Mouse (Mus musculus) liver, embryonic 15.5 days (tissue): Measurements from ENCODE around the gene 1700013G24Rik. TPM values are rescaled to one million over a fixed set of nuclear protein-coding genes. Genes with fewer than 3 reads are reported as not detected.

Experiments used
- ATAC-seq: fragments of 200-750 bp; cut with Nextera tagmentation; 2 replicates; pipeline ENCODE4 v1.8.0; 2017; ENCODE audit warnings: moderate number of reproducible peaks, mild to moderate bottlenecking, moderate library complexity; ENCODE audit not compliant: insufficient read depth
- H3K27ac ChIP-seq: fragments of 300-500 bp; sonication (generic); replicated peaks from 2 replicates; pipeline ENCODE4 v1.5.1; 2015; ENCODE audit warnings: mild to moderate bottlenecking, inconsistent platforms
- H3K27me3 ChIP-seq: fragments of 300-500 bp; sonication (generic); 2 replicates; pipeline ENCODE4 v1.6.1; 2015; ENCODE audit warnings: mild to moderate bottlenecking, inconsistent platforms
- H3K36me3 ChIP-seq: fragments of 300-500 bp; sonication (generic); replicated peaks from 2 replicates; pipeline ENCODE4 v1.6.1; 2015; ENCODE audit warnings: moderate library complexity, mild to moderate bottlenecking, inconsistent platforms
- H3K4me1 ChIP-seq: fragments of 300-500 bp; sonication (generic); replicated peaks from 2 replicates; pipeline ENCODE4 v1.6.1; 2015; ENCODE audit warnings: inconsistent platforms
- H3K4me2 ChIP-seq: fragments of 300-500 bp; sonication (generic); 2 replicates; pipeline ENCODE4 v1.6.1; 2015; ENCODE audit warnings: moderate library complexity, mild to moderate bottlenecking, inconsistent platforms
- H3K4me3 ChIP-seq: fragments of 300-500 bp; sonication (generic); replicated peaks from 2 replicates; pipeline ENCODE4 v1.5.1; 2015; ENCODE audit warnings: mild to moderate bottlenecking, inconsistent platforms
- H3K9ac ChIP-seq: fragments of 300-500 bp; sonication (generic); 2 replicates; pipeline ENCODE4 v1.6.1; 2015; ENCODE audit warnings: moderate library complexity, mild to moderate bottlenecking, inconsistent platforms
- H3K9me3 ChIP-seq: fragments of 300-500 bp; sonication (generic); replicated peaks from 2 replicates; pipeline ENCODE4 v1.6.1; 2016; ENCODE audit warnings: inconsistent platforms
- WGBS: fragments of 180-500 bp; shearing (Covaris S2); methylation state at CpG from one replicate; pipeline ENCODE4 v1.1.7; 2015; ENCODE audit warnings: mixed read lengths; ENCODE audit not compliant: insufficient replicate concordance; 5-methylcytosine and 5-hydroxymethylcytosine counted together
- polyA plus RNA-seq: library from polyadenylated mRNA; unstranded; fragments of >200 nt; fragmentation: Nextera tagmentation; extraction: Ambion mirVana; gene quantifications from 2 replicates; pipeline ENCODE4 v1.2.1, GENCODE M21; 2015

Gene 1700013G24Rik
- polyA plus RNA-seq, 1 experiment from 2014 or later: not detected

- H3K9ac ChIP-seq: no peak overlapping the region
- no peaks in the 10 kb centered on the region for H3K9me3 ChIP-seq
- H3K4me2 ChIP-seq: no peak overlapping the region
- no peak overlapping the region for H3K27ac ChIP-seq
- H3K4me1 ChIP-seq: peaks cover 38% of the 10 kb centered on the region
- no peaks in the 10 kb centered on the region for H3K36me3 ChIP-seq
- H3K27me3 ChIP-seq: no peaks in the 10 kb centered on the region
- H3K4me3 ChIP-seq: no peak overlapping the region
- ATAC-seq: no peak
- WGBS: 84% methylated on average over 4 of the region's 4 CpGs
These were observed 11.8 kb upstream of the 1700013G24Rik start for GRCm38 (mm10) chr4:137441332-137441731.

- Histone ChIP-seq H3K4me2 (peak overlapping the region; percentile 13), H3K36me3 (no peaks in the 10 kb centered on the region), H3K9me3 (no peaks in the 10 kb centered on the region), H3K4me3 (no peak overlapping the region), H3K27ac (no peak overlapping the region), H3K27me3 (no peaks in the 10 kb centered on the region), H3K9ac (no peak overlapping the region), H3K4me1 (peaks cover 48% of the 10 kb centered on the region)
- 28% methylated on average over 5 of the region's 5 CpGs for WGBS
- ATAC-seq: no peak
These were observed 9.5 kb upstream of the 1700013G24Rik start for GRCm38 (mm10) chr4:137443625-137444024.

- Histone ChIP-seq H3K36me3 (no peaks in the 10 kb centered on the region), H3K9ac (no peak overlapping the region), H3K27me3 (no peaks in the 10 kb centered on the region), H3K4me1 (peaks cover 54% of the 10 kb centered on the region), H3K27ac (no peak overlapping the region), H3K9me3 (no peaks in the 10 kb centered on the region), H3K4me3 (no peak overlapping the region), H3K4me2 (no peak overlapping the region)
- WGBS: 79% methylated on average over 4 of the region's 4 CpGs
- ATAC-seq: no peak
These were observed 7.2 kb upstream of the 1700013G24Rik start for GRCm38 (mm10) chr4:137445881-137446280.

DNA sequence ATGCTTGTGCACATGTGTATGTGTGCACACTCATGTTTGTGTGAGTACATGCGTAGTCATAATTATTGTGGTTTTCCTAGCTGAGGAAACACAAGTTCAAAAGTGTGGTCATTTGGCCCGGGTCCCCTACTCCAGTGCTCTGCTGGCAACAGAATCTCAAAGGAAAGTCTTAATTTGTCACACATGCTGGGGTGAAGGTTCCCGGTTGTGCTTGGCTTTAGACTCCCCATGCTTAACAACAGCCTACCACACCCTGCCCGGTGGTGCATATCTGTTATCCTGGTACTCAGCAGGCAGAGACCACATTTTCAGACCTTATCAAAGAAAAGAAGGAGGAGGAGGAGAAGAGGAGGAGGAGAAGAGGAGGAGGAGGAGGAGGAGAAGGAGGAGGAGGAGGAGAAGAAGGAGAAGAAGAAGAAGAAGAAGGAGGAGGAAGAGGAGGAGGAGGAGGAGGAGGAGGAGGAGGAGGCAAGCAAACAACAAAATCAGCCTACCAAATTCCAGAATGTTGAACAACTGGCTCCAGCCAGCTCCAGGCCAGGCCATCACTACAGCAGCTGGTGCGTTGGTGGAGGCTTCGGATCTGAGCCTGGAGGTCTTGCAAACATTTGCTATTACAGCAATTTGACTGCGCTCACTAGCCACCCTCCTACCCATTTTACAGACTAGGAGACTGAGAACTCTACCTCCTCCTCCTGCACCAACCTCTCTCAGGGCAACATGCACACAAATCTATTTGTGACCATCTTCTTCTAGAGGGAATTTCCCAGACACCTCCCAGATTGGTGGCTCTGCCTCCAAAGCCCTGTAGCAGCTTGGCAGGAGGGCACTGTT is 5.5 kb upstream of the 1700013G24Rik start:
- Histone ChIP-seq H3K36me3 (no peaks in the 10 kb centered on the region), H3K27me3 (no peaks in the 10 kb centered on the region), H3K4me3 (no peak overlapping the region), H3K4me1 (peaks cover 54% of the 10 kb centered on the region), H3K27ac (peak overlapping the region; percentile 74), H3K9me3 (no peaks in the 10 kb centered on the region), H3K9ac (0 out of 2 replicates have a peak overlapping the region, but pooled peaks have one; percentile 0), H3K4me2 (peak overlapping the region; percentile 45; the same call in 1 of the 2 replicates)
- WGBS: 48% methylated on average over 7 of the region's 7 CpGs
- peak; percentile 87 for ATAC-seq

DNA sequence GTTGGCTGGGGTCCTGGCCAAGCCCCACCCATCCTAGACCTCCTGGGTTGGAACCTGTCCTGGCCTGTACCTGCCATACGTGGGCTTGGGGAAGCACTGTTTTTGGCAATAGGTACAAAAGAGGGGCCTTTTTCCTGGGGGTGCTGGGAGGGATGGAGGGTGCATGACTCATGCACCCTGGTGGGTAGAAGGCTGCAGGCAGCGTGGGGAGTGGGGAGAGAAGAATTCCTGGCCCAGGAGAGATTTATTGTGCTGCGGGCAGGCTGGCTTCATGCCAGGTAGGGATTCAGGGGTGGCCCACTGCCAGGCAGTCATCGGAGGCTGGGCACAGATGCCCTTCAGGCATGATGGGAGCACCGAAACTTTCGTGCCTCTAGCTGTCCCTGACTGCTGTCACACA is 4.9 kb upstream of the 1700013G24Rik start:
- Histone ChIP-seq H3K36me3 (no peaks in the 10 kb centered on the region), H3K4me2 (no peak overlapping the region), H3K9me3 (no peaks in the 10 kb centered on the region), H3K4me1 (peaks cover 54% of the 10 kb centered on the region), H3K4me3 (no peak overlapping the region), H3K9ac (0 out of 2 replicates have a peak overlapping the region, but pooled peaks have one; percentile 0), H3K27me3 (no peaks in the 10 kb centered on the region), H3K27ac (peak overlapping the region; percentile 74; the same call in 1 of the 2 replicates)
- 60% methylated on average over 6 of the region's 6 CpGs for WGBS
- ATAC-seq: no peak

DNA sequence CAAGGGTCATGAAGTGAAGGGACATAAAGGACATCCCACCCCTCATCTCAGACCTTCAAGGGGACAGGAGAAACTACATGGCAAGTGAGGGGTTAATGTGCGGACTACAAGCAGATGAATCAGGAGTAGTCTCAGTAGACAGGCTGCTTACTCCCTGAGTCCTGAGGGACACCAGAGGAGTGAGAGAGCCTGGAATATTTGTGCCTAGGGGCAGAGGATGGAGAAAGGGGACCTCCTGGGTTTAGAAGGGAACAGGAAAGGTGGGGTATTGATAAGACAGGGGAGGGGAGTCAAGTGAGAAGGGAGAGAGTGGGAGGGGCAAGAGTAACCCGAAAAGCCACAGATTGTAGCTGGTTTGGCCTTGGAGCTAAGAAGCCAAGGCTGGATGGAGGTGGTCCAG is 4.4 kb upstream of the 1700013G24Rik start:
- 0 out of 2 replicates have a peak overlapping the region, but pooled peaks have one; percentile 38 for H3K27ac ChIP-seq
- 0 out of 2 replicates have a peak overlapping the region, but pooled peaks have one; percentile 0 for H3K9ac ChIP-seq
- no peak for ATAC-seq
- peaks cover 57% of the 10 kb centered on the region for H3K4me1 ChIP-seq
- WGBS: 26% methylated on average over 2 of the region's 2 CpGs
- no peak overlapping the region for H3K4me3 ChIP-seq
- no peak overlapping the region for H3K4me2 ChIP-seq
- H3K9me3 ChIP-seq: no peaks in the 10 kb centered on the region
- H3K27me3 ChIP-seq: no peaks in the 10 kb centered on the region
- H3K36me3 ChIP-seq: no peaks in the 10 kb centered on the region

DNA sequence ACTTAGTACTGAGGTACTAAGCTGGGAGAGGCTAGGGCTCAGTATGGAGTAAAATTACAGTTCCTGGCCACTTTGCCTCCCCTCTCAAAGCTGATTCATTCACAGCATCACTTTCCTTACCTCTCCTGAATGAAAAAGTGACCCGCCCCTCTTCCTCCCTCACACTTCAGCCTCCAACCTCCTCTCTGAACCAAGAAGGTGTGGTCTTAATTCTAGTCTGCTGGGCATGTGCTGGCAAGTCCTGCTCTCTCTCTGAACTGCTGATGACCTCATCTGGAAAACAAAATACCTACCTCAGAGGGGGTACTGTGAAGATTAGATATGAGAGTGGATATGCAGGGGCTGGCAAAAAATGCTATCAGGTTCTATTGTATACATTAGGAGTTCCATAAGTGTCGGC is 4.0 kb upstream of the 1700013G24Rik start:
- WGBS: 58% methylated on average over 2 of the region's 2 CpGs
- no peak for ATAC-seq
- H3K27me3 ChIP-seq: no peaks in the 10 kb centered on the region
- H3K4me3 ChIP-seq: no peak overlapping the region
- H3K27ac ChIP-seq: 0 out of 2 replicates have a peak overlapping the region, but pooled peaks have one; percentile 38
- H3K4me2 ChIP-seq: no peak overlapping the region
- H3K36me3 ChIP-seq: no peaks in the 10 kb centered on the region
- no peaks in the 10 kb centered on the region for H3K9me3 ChIP-seq
- H3K9ac ChIP-seq: no peak overlapping the region
- peaks cover 56% of the 10 kb centered on the region for H3K4me1 ChIP-seq

GRCm38 (mm10) chr4:137449715-137450114 is 3.4 kb upstream of the 1700013G24Rik start:
- no peaks in the 10 kb centered on the region for H3K36me3 ChIP-seq
- no peak overlapping the region for H3K4me3 ChIP-seq
- H3K4me1 ChIP-seq: peaks cover 55% of the 10 kb centered on the region
- no peak overlapping the region for H3K9ac ChIP-seq
- no peak for ATAC-seq
- WGBS: 75% methylated on average over 10 of the region's 10 CpGs
- no peaks in the 10 kb centered on the region for H3K9me3 ChIP-seq
- H3K27ac ChIP-seq: no peak overlapping the region
- no peak overlapping the region for H3K4me2 ChIP-seq
- H3K27me3 ChIP-seq: no peaks in the 10 kb centered on the region

GRCm38 (mm10) chr4:137452190-137452589 is 894 bp upstream of the 1700013G24Rik start:
- Histone ChIP-seq H3K27me3 (no peaks in the 10 kb centered on the region), H3K36me3 (no peaks in the 10 kb centered on the region), H3K9ac (no peak overlapping the region), H3K4me2 (no peak overlapping the region), H3K4me3 (no peak overlapping the region), H3K9me3 (no peaks in the 10 kb centered on the region), H3K4me1 (peaks cover 51% of the 10 kb centered on the region), H3K27ac (no peak overlapping the region)
- WGBS: 86% methylated on average over 6 of the region's 6 CpGs
- no peak for ATAC-seq

GRCm38 (mm10) chr4:137454582-137454981 is 1.5 kb downstream of the 1700013G24Rik start:
- H3K27me3 ChIP-seq: no peaks in the 10 kb centered on the region
- no peak overlapping the region for H3K9ac ChIP-seq
- H3K4me2 ChIP-seq: no peak overlapping the region
- H3K4me3 ChIP-seq: no peak overlapping the region
- WGBS: 75% methylated on average over 14 of the region's 14 CpGs
- no peak for ATAC-seq
- H3K9me3 ChIP-seq: no peaks in the 10 kb centered on the region
- H3K27ac ChIP-seq: no peak overlapping the region
- H3K4me1 ChIP-seq: peaks cover 31% of the 10 kb centered on the region
- H3K36me3 ChIP-seq: no peaks in the 10 kb centered on the region

GRCm38 (mm10) chr4:137456581-137456980 is 3.5 kb downstream of the 1700013G24Rik start:
- H3K4me3 ChIP-seq: no peak overlapping the region
- H3K4me2 ChIP-seq: no peak overlapping the region
- WGBS: 75% methylated on average over 12 of the region's 12 CpGs
- H3K9ac ChIP-seq: no peak overlapping the region
- no peak for ATAC-seq
- no peaks in the 10 kb centered on the region for H3K27me3 ChIP-seq
- no peaks in the 10 kb centered on the region for H3K36me3 ChIP-seq
- H3K4me1 ChIP-seq: peaks cover 20% of the 10 kb centered on the region
- H3K9me3 ChIP-seq: no peaks in the 10 kb centered on the region
- H3K27ac ChIP-seq: no peak overlapping the region
